Mouse (Mus musculus) erythroid progenitor cell, adult 5-6 weeks (primary cell): Measurements from ENCODE around the gene Dus3l. TPM values are rescaled to one million over a fixed set of nuclear protein-coding genes. Genes with fewer than 3 reads are reported as not detected.

Experiments used
- total RNA-seq, 2 experiments: library from RNA; stranded (forward) in 1 of 2; stranded (reverse) in 1 of 2; fragments of 150-400 nt in 1 of 2; fragments of 186-747, 209-891 nt in 1 of 2; gene quantifications; 2 replicates each; pipeline versions ENCODE4 v1.2.3 to v1.2.4; 2015 to 2017; ENCODE audit warnings: low replicate concordance in 2 of 2

The Dus3l gene
- total RNA-seq, 2 experiments from 2014 or later = 5.4 to 7.1 TPM

Other genes starting within 250 kb of the Dus3l start
- gene Gm20219, start 210.4 kb upstream of the Dus3l start, total RNA-seq (2015; ENCODE audit: low replicate concordance) = 6.1 TPM in 1 of 2 replicates, not detected in the other
- 1.2 TPM in 1 of 2 replicates, not detected in the other for gene Gm20219, start 210.4 kb upstream of the Dus3l start, total RNA-seq (2017; ENCODE audit: low replicate concordance)
- gene Safb2, start 180.2 kb upstream of the Dus3l start, total RNA-seq (2015; ENCODE audit: low replicate concordance) = 107 and 153 TPM in 2 replicates
- gene Safb2, start 180.2 kb upstream of the Dus3l start, total RNA-seq (2017; ENCODE audit: low replicate concordance) = 350 and 385 TPM in 2 replicates
- 120 and 141 TPM in 2 replicates for gene Safb, start 179.9 kb upstream of the Dus3l start, total RNA-seq (2015; ENCODE audit: low replicate concordance)
- 189 and 314 TPM in 2 replicates for gene Safb, start 179.9 kb upstream of the Dus3l start, total RNA-seq (2017; ENCODE audit: low replicate concordance)
- 21.8 and 29.9 TPM in 2 replicates for gene 2410015M20Rik, start 155.0 kb upstream of the Dus3l start, total RNA-seq (2015; ENCODE audit: low replicate concordance)
- gene 2410015M20Rik, start 155.0 kb upstream of the Dus3l start, total RNA-seq (2017; ENCODE audit: low replicate concordance) = 20.7 and 33.0 TPM in 2 replicates
- 298 and 344 TPM in 2 replicates for gene Rpl36, start 151.3 kb upstream of the Dus3l start, total RNA-seq (2015; ENCODE audit: low replicate concordance)
- gene Rpl36, start 151.3 kb upstream of the Dus3l start, total RNA-seq (2017; ENCODE audit: low replicate concordance) = 203 and 323 TPM in 2 replicates
- gene Lonp1, start 137.9 kb upstream of the Dus3l start, total RNA-seq (2015; ENCODE audit: low replicate concordance) = 3.6 and 4.2 TPM in 2 replicates
- gene Lonp1, start 137.9 kb upstream of the Dus3l start, total RNA-seq (2017; ENCODE audit: low replicate concordance) = 9.5 and 15.0 TPM in 2 replicates
- gene Catsperd, start 136.6 kb upstream of the Dus3l start, total RNA-seq (2015; ENCODE audit: low replicate concordance) = not detected in 2 replicates
- gene Catsperd, start 136.6 kb upstream of the Dus3l start, total RNA-seq (2017; ENCODE audit: low replicate concordance) = not detected in 2 replicates
- 51.1 and 73.9 TPM in 2 replicates for gene Ranbp3, start 91.5 kb upstream of the Dus3l start, total RNA-seq (2015; ENCODE audit: low replicate concordance)
- 72.9 and 77.2 TPM in 2 replicates for gene Ranbp3, start 91.5 kb upstream of the Dus3l start, total RNA-seq (2017; ENCODE audit: low replicate concordance)
- 46.5 and 90.1 TPM in 2 replicates for gene Ndufa11, start 47.0 kb upstream of the Dus3l start, total RNA-seq (2015; ENCODE audit: low replicate concordance)
- gene Ndufa11, start 47.0 kb upstream of the Dus3l start, total RNA-seq (2017; ENCODE audit: low replicate concordance) = 54.2 and 67.9 TPM in 2 replicates
- gene Vmac, start 46.7 kb upstream of the Dus3l start, total RNA-seq (2015; ENCODE audit: low replicate concordance) = 2.1 and 2.2 TPM in 2 replicates
- not detected in 2 replicates for gene Vmac, start 46.7 kb upstream of the Dus3l start, total RNA-seq (2017; ENCODE audit: low replicate concordance)
- not detected in 2 replicates for gene Nrtn, start 7.2 kb upstream of the Dus3l start, total RNA-seq (2015; ENCODE audit: low replicate concordance)
- gene Nrtn, start 7.2 kb upstream of the Dus3l start, total RNA-seq (2017; ENCODE audit: low replicate concordance) = not detected in 2 replicates
- not detected in 2 replicates for gene Prr22, start 5.5 kb downstream of the Dus3l start, total RNA-seq (2015; ENCODE audit: low replicate concordance)
- gene Prr22, start 5.5 kb downstream of the Dus3l start, total RNA-seq (2017; ENCODE audit: low replicate concordance) = not detected in 2 replicates
- gene Rfx2, start 66.3 kb downstream of the Dus3l start, total RNA-seq (2015; ENCODE audit: low replicate concordance) = 101 and 107 TPM in 2 replicates
- gene Rfx2, start 66.3 kb downstream of the Dus3l start, total RNA-seq (2017; ENCODE audit: low replicate concordance) = 76.1 and 105 TPM in 2 replicates
- gene Acsbg2, start 109.7 kb downstream of the Dus3l start, total RNA-seq (2015; ENCODE audit: low replicate concordance) = not detected in 2 replicates
- not detected in 2 replicates for gene Acsbg2, start 109.7 kb downstream of the Dus3l start, total RNA-seq (2017; ENCODE audit: low replicate concordance)
- gene 1700061G19Rik, start 110.7 kb downstream of the Dus3l start, total RNA-seq (2015; ENCODE audit: low replicate concordance) = not detected in 2 replicates
- not detected in 2 replicates for gene 1700061G19Rik, start 110.7 kb downstream of the Dus3l start, total RNA-seq (2017; ENCODE audit: low replicate concordance)
- gene Mllt1, start 170.7 kb downstream of the Dus3l start, total RNA-seq (2015; ENCODE audit: low replicate concordance) = 3.4 and 9.4 TPM in 2 replicates
- gene Mllt1, start 170.7 kb downstream of the Dus3l start, total RNA-seq (2017; ENCODE audit: low replicate concordance) = 4.4 and 6.4 TPM in 2 replicates
- gene Acer1, start 217.4 kb downstream of the Dus3l start, total RNA-seq (2015; ENCODE audit: low replicate concordance) = not detected in 2 replicates
- gene Acer1, start 217.4 kb downstream of the Dus3l start, total RNA-seq (2017; ENCODE audit: low replicate concordance) = not detected in 2 replicates
- 2.2 and 26.8 TPM in 2 replicates for gene Clpp, start 225.5 kb downstream of the Dus3l start, total RNA-seq (2015; ENCODE audit: low replicate concordance)
- 10.8 and 15.7 TPM in 2 replicates for gene Clpp, start 225.5 kb downstream of the Dus3l start, total RNA-seq (2017; ENCODE audit: low replicate concordance)
- gene Alkbh7, start 232.6 kb downstream of the Dus3l start, total RNA-seq (2015; ENCODE audit: low replicate concordance) = not detected in 2 replicates
- gene Alkbh7, start 232.6 kb downstream of the Dus3l start, total RNA-seq (2017; ENCODE audit: low replicate concordance) = 6.2 TPM in 1 of 2 replicates, not detected in the other
- not detected in 2 replicates for gene Pspn, start 235.3 kb downstream of the Dus3l start, total RNA-seq (2015; ENCODE audit: low replicate concordance)
- not detected in 2 replicates for gene Pspn, start 235.3 kb downstream of the Dus3l start, total RNA-seq (2017; ENCODE audit: low replicate concordance)
- 57.4 and 61.3 TPM in 2 replicates for gene Gtf2f1, start 246.5 kb downstream of the Dus3l start, total RNA-seq (2015; ENCODE audit: low replicate concordance)
- 70.8 and 90.7 TPM in 2 replicates for gene Gtf2f1, start 246.5 kb downstream of the Dus3l start, total RNA-seq (2017; ENCODE audit: low replicate concordance)
- gene Gm17949, start 246.7 kb downstream of the Dus3l start, total RNA-seq (2015; ENCODE audit: low replicate concordance) = not detected in 2 replicates
- not detected in 2 replicates for gene Gm17949, start 246.7 kb downstream of the Dus3l start, total RNA-seq (2017; ENCODE audit: low replicate concordance)